12 mouse cellular contexts compared by ENCODE assay signal in the genomic region with DNA sequence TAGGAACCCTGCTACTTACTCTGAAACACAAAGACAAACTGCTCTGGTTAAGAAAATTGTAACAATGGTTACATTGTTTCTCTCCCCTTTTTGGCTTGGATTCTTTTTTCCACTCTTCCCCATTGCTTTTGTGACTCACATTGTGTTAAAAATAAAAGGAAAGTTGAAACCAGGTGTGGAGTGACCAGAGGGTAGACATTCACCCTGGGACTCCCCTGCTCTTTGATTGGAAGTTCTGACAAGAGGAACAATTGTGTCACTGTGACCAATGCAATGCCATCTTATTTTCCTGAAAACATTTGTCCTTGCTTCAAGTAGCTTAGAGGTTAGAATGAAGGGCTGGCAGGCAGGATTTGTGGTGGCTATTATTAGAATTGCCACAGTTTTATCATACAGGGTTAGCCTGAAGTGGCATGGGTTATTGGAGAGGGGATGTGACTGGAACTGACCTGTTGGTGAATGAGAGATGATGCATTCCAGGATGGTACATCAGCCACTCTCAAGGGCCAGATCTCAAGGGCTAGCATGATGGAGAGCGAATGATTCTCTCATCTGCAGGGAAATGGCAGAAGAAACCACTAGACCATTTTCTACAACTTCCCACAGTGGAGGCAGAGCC.
DNase-seq lines count a peak whose midpoint lies in the region; ATAC-seq lines count a peak whose summit lies in the region.
"Had no signal": no experiment of that assay in that cellular context is flagged by ENCODE, and none has a peak within 500 bp of the region (broad histone marks: within the 10 kb centered on the region; RNA-seq: fewer than 3 reads in every experiment).

No protein-coding gene starts in this region.

- 89% methylated on average over 1 of the region's 1 CpGs for WGBS in lung, embryonic 16.5 days
- 86% methylated on average over 1 of the region's 1 CpGs for WGBS in macrophage (ENCODE audit: missing documents)

- peaks cover 26% of the 10 kb centered on the region for H3K4me1 ChIP-seq in lung, embryonic 16.5 days (replicated peaks; ENCODE audit: control insufficient read depth, insufficient read depth, low read length)
- H3K4me1 ChIP-seq: neural tube, embryonic 12.5 days had no signal

- no peaks in the 10 kb centered on the region for H3K27me3 ChIP-seq in lung, embryonic 16.5 days (ENCODE audit: control insufficient read depth, insufficient read depth, low read depth, low read length)
- H3K27me3 ChIP-seq: hindbrain, embryonic 12.5 days; megakaryocyte, embryonic 14.5 days; neural tube, embryonic 12.5 days had no signal

- H3K36me3 ChIP-seq in lung, embryonic 16.5 days (ENCODE audit: control insufficient read depth, insufficient read depth, low read length): no peaks in the 10 kb centered on the region
- H3K36me3 ChIP-seq in macrophage (ENCODE audit: inconsistent target): no peaks in the 10 kb centered on the region
- H3K36me3 ChIP-seq: hindbrain, embryonic 12.5 days; neural tube, embryonic 12.5 days had no signal

- no peak overlapping the region for H3K4me3 ChIP-seq in lung, embryonic 16.5 days (ENCODE audit: low read length)
- no peak overlapping the region for H3K4me3 ChIP-seq in macrophage (ENCODE audit: inconsistent target)
- H3K4me3 ChIP-seq: hindbrain, embryonic 12.5 days; megakaryocyte, embryonic 14.5 days; neural tube, embryonic 12.5 days had no signal

- no peaks in the 10 kb centered on the region for H3K9me3 ChIP-seq in lung, embryonic 16.5 days (ENCODE audit: control insufficient read depth, low read length)
- H3K9me3 ChIP-seq: hindbrain, embryonic 12.5 days; megakaryocyte, embryonic 14.5 days; neural tube, embryonic 12.5 days had no signal

- no peak for ATAC-seq in lung, embryonic 16.5 days (ENCODE audit: low read depth)

- no peak overlapping the region for H3K9ac ChIP-seq in lung, embryonic 16.5 days (ENCODE audit: low read length)
- H3K9ac ChIP-seq: hindbrain, embryonic 12.5 days; neural tube, embryonic 12.5 days had no signal

- DNase-seq in heart, adult 11 months: peak; percentile 95
- no peak for DNase-seq in heart, postnatal 25 days (ENCODE audit: low spot score)
- no peak for DNase-seq in lung, postnatal 10 days
- DNase-seq in heart, adult 8-10 months (ENCODE audit: low spot score): peak; percentile 58
- DNase-seq in left cerebral cortex, postnatal 4 days: no peak
- DNase-seq in thymus, postnatal 36 days: no peak
- DNase-seq: right cerebral cortex, postnatal 14 days had no signal

- H3K79me2 ChIP-seq in macrophage (ENCODE audit: inconsistent target): no peaks in the 10 kb centered on the region

- intact Hi-C loops in heart, postnatal 25 days (cut with DNase I): no loop called here
- intact Hi-C loops in left cerebral cortex, postnatal 4 days (cut with DNase I): no loop called here

- no peak overlapping the region for H3K4me2 ChIP-seq in lung, embryonic 16.5 days (ENCODE audit: low read depth, low read length)
- H3K4me2 ChIP-seq: hindbrain, embryonic 12.5 days; neural tube, embryonic 12.5 days had no signal

- H3K27ac ChIP-seq in lung, embryonic 16.5 days (ENCODE audit: low read length): peak overlapping the region; percentile 83
- H3K27ac ChIP-seq in macrophage: peak overlapping the region; percentile 76
- H3K27ac ChIP-seq: hindbrain, embryonic 12.5 days; neural tube, embryonic 12.5 days had no signal

Comparison
In these comparisons a context has a peak if more than half of its experiments do, and no peak if none do; other contexts are left out.
1. DNase-seq: peak in heart, adult 11 months (single experiment) and heart, adult 8-10 months (single experiment); none in heart, postnatal 25 days (single experiment), lung, postnatal 10 days (single experiment), left cerebral cortex, postnatal 4 days (single experiment) and thymus, postnatal 36 days (0 of 2).